Mouse (Mus musculus) thymus, adult 2 months (tissue): ENCODE data around the gene Mboat7. TPM values are rescaled to one million over a fixed set of nuclear protein-coding genes. Genes with fewer than 3 reads are reported as not detected.
A peak's percentile ranks its signal among the peaks of the same experiment; 100 is the strongest.
"Not testable (repeated sequence)": the region's sequence is repeated elsewhere in the genome, so short reads cannot be mapped to it uniquely, and the experiment has no call there.

Experiments used
- DNase-seq: peaks from one replicate; pipeline ENCODE4 v3.0.0; 2021
- H3K27ac ChIP-seq: fragments of 200-500 bp; 2 replicates; pipeline ENCODE4 v1.5.1; 2012; ENCODE audit warnings: low read length, control low read depth; ENCODE audit not compliant: control insufficient read depth, insufficient read depth
- H3K27me3 ChIP-seq: fragments of 200-500 bp; 2 replicates; pipeline ENCODE4 v1.6.1; 2012; ENCODE audit warnings: mild to moderate bottlenecking, low read length, moderate library complexity, mixed read lengths; ENCODE audit not compliant: control insufficient read depth, insufficient read depth
- H3K36me3 ChIP-seq: fragments of 200-500 bp; 2 replicates; pipeline ENCODE4 v1.6.1; 2012; ENCODE audit warnings: mild to moderate bottlenecking, low read length, moderate library complexity; ENCODE audit not compliant: control insufficient read depth, insufficient read depth
- H3K4me1 ChIP-seq: fragments of 200-500 bp; replicated peaks from 2 replicates; pipeline ENCODE4 v1.6.1; 2012; ENCODE audit warnings: low read length; ENCODE audit not compliant: control insufficient read depth, insufficient read depth
- H3K4me3 ChIP-seq: fragments of 200-500 bp; 2 replicates; pipeline ENCODE4 v1.5.1; 2012; ENCODE audit warnings: mild to moderate bottlenecking, low read length, control low read depth, moderate library complexity; ENCODE audit not compliant: control insufficient read depth, insufficient read depth
- CTCF ChIP-seq: fragments of 200-500 bp; IDR thresholded peaks from 2 replicates; pipeline ENCODE4 v1.5.1; 2012; ENCODE audit warnings: mild to moderate bottlenecking, control low read depth, low read length, moderate library complexity, borderline replicate concordance; ENCODE audit not compliant: control insufficient read depth, poor library complexity, insufficient read depth; ENCODE audit errors: extremely low read depth
- POLR2A ChIP-seq: fragments of 200-500 bp; IDR thresholded peaks from 2 replicates; pipeline ENCODE4 v1.6.1; 2012; ENCODE audit warnings: mild to moderate bottlenecking, low read length, control low read depth, moderate library complexity; ENCODE audit not compliant: control insufficient read depth, poor library complexity, insufficient read depth; ENCODE audit errors: extremely low read depth
- whole genome bisulfite sequencing: fragments of 180-500 bp; shearing (Covaris S2); methylation state at CpG from one replicate; pipeline ENCODE4 v1.1.7; 2018; 5-methylcytosine and 5-hydroxymethylcytosine counted together
- polyA plus RNA-seq: library from polyadenylated mRNA; depleted of rRNA; stranded (reverse); fragments of >200 nt; gene quantifications from 2 replicates; pipeline ENCODE4 v1.2.3, GENCODE M21; 2012

Gene Mboat7
- polyA plus RNA-seq, 1 experiment = 75.5 TPM

DNA sequence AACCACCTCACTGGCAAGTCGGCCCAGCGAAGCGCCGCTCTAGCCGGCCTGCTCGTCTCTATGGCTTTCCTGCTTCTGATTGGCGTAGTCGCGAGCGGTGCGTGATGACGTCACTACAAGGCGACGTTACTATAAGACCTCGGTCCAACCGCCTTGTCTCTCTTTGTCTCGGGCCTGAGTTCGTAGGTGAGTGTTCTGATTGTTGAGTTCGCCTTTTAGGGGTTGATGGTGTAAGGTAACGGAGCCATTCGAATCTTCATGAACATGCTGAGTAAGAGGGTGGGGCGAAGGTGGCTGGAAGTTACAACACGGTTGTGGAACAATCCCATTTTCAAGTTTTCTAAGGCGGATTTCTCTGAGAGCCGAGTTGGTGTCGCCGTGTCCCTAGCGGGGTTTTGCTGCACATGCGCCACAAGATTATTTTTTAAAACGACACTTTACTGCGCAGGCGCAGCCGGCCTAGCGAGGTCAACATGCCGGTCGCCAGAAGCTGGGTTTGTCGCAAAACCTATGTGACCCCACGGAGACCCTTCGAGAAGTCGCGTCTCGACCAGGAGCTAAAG, 10.6 kb upstream of the Mboat7 start, which contains the start of gene Rps9:
Gene Rps9, plus strand, starts transcription at position 115 of the 563 bp plus-strand sequence.
- Histone ChIP-seq H3K27ac (peak within 1 kb of the TSS; percentile 83), H3K27me3 (no peaks in the 10 kb centered on the region), H3K4me1 (peaks cover 12% of the 10 kb centered on the region), H3K4me3 (peak within 1 kb of the TSS; percentile 65), H3K36me3 (peaks cover 31% of the 10 kb centered on the region)
- peak; percentile 95 for DNase-seq
- WGBS = 1% methylated on average over 42 of the region's 42 CpGs
- TF ChIP-seq POLR2A = peak; percentile 96
- peak; percentile 20; the same call in 1 of the 2 replicates for TF ChIP-seq CTCF

DNA sequence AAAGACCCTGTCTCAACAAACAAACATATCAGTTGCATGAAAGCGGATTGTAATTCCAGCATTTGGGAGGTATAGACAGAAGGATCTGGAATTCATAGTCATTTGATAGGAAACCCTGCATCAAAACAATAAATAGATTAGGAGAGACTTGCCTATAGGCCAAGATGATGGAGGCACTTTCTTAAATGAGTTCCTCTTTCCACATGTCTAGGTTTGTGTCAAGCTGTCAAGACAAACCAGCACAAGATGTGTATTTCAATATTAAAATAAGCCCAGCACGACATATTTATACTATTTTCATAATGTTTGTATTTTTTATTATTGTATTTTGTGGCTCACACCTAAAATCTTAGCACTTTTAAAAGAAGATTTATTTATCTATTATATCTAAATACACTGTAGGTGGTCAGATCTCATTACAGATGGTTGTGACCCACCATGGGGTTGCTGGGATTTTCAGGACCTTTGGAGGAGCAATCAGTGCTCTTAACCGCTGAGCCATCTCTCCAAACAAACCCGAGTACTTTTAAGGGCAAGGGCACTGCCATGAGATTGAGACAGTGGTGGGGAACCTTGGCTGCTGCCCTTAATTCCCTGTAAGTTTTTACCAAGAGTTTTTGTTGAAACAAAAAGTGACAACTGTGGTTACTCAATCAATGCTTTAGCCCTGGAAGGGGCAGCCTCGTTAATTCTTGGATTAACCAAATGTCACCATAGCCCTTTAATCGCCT, 10.0 kb upstream of the Mboat7 start:
- Histone ChIP-seq H3K27ac (peak overlapping the region; percentile 40; the same call in 1 of the 2 replicates), H3K4me3 (no peak overlapping the region), H3K4me1 (peaks cover 12% of the 10 kb centered on the region), H3K36me3 (peaks cover 31% of the 10 kb centered on the region), H3K27me3 (no peaks in the 10 kb centered on the region)
- DNase-seq = no peak
- WGBS = 17% methylated on average over 6 of the region's 6 CpGs
- TF ChIP-seq CTCF = no peak
- TF ChIP-seq POLR2A = no peak

DNA sequence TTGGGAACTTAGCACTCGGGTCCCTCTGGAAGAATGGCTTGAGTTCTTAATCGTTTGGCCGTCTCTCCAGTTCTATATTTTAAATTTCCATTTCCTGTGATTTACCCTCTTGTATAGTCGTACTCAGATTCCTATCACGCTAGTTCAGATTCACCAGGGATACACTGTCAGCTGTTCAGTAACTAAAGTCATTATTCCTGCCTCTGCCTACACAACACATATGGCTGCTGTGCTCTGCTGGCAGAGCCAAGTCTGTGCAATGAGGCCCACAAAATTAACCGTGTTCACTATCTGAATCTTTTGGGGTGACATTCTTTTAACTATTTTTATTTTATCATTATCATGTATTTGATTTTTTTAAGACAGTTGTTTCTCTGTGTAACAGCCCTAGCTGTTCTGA, 5.1 kb upstream of the Mboat7 start:
- no peak for TF ChIP-seq CTCF
- TF ChIP-seq POLR2A = no peak
- H3K4me3 ChIP-seq = no peak overlapping the region
- H3K27me3 ChIP-seq = no peaks in the 10 kb centered on the region
- no peak overlapping the region for H3K27ac ChIP-seq
- H3K4me1 ChIP-seq = peaks cover 6% of the 10 kb centered on the region; the same call in 1 of the 2 replicates
- 98% methylated on average over 6 of the region's 6 CpGs for WGBS
- no peaks in the 10 kb centered on the region for H3K36me3 ChIP-seq
- no peak for DNase-seq

DNA sequence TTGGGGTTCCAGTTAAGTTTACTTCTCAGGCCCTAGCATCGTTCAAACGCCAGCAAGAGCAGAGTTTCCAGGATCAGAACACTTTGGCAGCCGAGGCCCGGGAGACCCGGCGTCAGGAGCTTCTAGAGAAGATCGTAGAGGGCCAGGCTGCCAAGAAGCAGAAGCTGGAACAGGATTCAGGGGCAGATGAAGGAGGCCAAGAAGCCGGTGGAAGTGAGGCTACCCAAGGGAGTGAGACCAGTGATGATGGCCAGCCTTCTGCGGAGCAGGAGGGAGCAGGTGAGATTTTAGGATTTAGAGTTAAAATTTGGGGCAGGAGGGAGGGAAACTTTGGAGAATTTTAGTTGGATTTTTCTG, 1.6 kb upstream of the Mboat7 start:
- peak; percentile 7 for DNase-seq
- not testable (repeated sequence) for H3K27ac ChIP-seq, H3K36me3 ChIP-seq, H3K27me3 ChIP-seq
- 7% methylated on average over 9 of the region's 9 CpGs for WGBS
- Histone ChIP-seq H3K4me3 (peak overlapping the region; percentile 69), H3K4me1 (peaks cover 16% of the 10 kb centered on the region)

DNA sequence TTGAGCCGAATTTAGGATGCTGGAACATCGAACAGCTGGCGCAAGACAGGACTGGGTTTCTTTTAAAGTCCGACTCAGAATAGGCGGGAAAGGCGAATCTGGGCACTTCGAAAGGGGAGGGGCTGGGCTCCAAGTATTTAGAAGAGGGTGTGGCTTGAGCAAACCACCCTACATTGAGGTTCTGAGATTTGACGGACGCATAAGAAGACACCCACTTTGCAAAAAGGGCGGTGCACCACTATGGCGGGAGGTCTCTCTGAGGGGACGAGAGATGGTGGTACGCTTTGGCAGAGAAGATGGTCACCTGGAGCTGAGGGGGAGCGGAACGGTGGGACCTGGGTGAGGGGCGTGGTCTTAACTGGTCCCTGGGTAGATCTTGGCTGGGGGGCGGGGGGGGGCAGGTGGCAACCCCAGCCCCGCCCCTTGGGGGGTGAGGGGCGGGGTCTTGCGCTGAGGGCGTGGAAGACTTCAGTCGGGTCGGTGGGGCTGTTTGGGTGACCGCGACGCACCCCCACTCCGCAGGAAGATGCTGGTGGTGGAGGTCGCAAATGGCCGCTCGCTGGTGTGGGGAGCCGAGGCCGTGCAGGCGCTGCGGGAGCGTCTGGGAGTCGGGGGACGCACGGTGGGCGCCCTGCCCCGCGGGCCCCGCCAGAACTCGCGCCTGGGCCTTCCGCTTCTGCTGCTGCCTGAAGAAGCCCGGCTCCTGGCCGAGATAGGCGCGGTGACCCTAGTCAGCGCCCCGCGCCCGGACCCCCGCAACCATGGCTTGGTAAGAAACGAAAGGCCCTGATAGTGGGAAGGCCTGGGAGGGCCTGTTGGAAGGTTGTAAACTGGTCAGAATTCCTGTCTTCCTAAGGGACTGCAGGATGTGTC, 989 bp upstream of the Mboat7 start:
- H3K27me3 ChIP-seq = no peaks in the 10 kb centered on the region
- H3K4me3 ChIP-seq = peak overlapping the region; percentile 69
- H3K4me1 ChIP-seq = peaks cover 16% of the 10 kb centered on the region
- no peaks in the 10 kb centered on the region for H3K36me3 ChIP-seq
- TF ChIP-seq POLR2A (no peak), CTCF (no peak)
- peak; percentile 55 for DNase-seq
- WGBS = under 1% methylated on average over 55 of the region's 55 CpGs
- peak overlapping the region; percentile 77 for H3K27ac ChIP-seq

DNA sequence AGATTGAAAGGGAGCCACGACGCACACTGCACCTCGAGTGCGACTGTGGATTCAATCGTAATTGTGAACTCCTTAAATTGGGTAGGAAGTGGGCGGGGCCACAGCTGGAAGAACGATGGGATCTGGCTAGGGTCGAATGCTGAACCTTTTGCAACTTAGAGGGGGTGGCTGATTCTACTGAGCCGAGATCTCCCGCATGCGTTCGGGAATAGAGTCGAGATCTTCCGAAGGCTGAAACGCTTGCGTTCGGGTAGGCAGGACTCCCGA, 419 bp upstream of the Mboat7 start:
- Histone ChIP-seq H3K27ac (peak overlapping the region; percentile 77), H3K36me3 (no peaks in the 10 kb centered on the region)
- no peak for DNase-seq

More for the DNA sequence above, 419 bp upstream of the Mboat7 start:
- 0% methylated on average over 18 of the region's 18 CpGs for WGBS
- Histone ChIP-seq H3K4me1 (peaks cover 16% of the 10 kb centered on the region), H3K4me3 (peak overlapping the region; percentile 69), H3K27me3 (no peaks in the 10 kb centered on the region)
- TF ChIP-seq CTCF (no peak), POLR2A (no peak)
